Mouse (Mus musculus) lung, embryonic 14.5 days (tissue): ENCODE measurements at regions not wholly inside any gene's neighbourhood (a gene's known extent, or its start where the extent isn't known, plus 50 kb on each side); places are given as distances from the start of the nearest gene placed in this dataset.

Experiments used
- ATAC-seq: fragments of 200-750 bp; cut with Nextera tagmentation; 2 replicates; pipeline ENCODE4 v1.8.0; 2017; ENCODE audit warnings: mild to moderate bottlenecking, moderate TSS enrichment, moderate library complexity; ENCODE audit not compliant: insufficient read depth
- DNase-seq: peaks from one replicate; pipeline ENCODE4 v3.0.0-alpha.2; 2015
- H3K27ac ChIP-seq: fragments of 300-500 bp; sonication (generic); 2 replicates; pipeline ENCODE4 v1.5.1; 2014; ENCODE audit warnings: low read depth, mild to moderate bottlenecking, moderate library complexity
- H3K27me3 ChIP-seq: fragments of 300-500 bp; sonication (generic); 2 replicates; pipeline ENCODE4 v1.6.1; 2014; ENCODE audit warnings: low read length, control low read depth; ENCODE audit not compliant: insufficient read depth
- H3K36me3 ChIP-seq: fragments of 300-500 bp; sonication (generic); 2 replicates; pipeline ENCODE4 v1.6.1; 2014; ENCODE audit warnings: control low read depth; ENCODE audit not compliant: insufficient read depth
- H3K4me1 ChIP-seq: fragments of 300-500 bp; sonication (generic); 2 replicates; pipeline ENCODE4 v1.6.1; 2014; ENCODE audit warnings: antibody characterized with exemption, control low read depth; ENCODE audit not compliant: insufficient read depth
- H3K4me2 ChIP-seq: fragments of 300-500 bp; sonication (generic); 2 replicates; pipeline ENCODE4 v1.6.1; 2014; ENCODE audit warnings: mild to moderate bottlenecking
- H3K4me3 ChIP-seq: fragments of 300-500 bp; sonication (generic); 2 replicates; pipeline ENCODE4 v1.5.1; 2014; ENCODE audit warnings: low read depth, low read length
- H3K9ac ChIP-seq: fragments of 300-500 bp; sonication (generic); 2 replicates; pipeline ENCODE4 v1.6.1; 2014
- H3K9me3 ChIP-seq: fragments of 300-500 bp; sonication (generic); 2 replicates; pipeline ENCODE4 v1.6.1; 2016; ENCODE audit warnings: low read depth, low read length, control low read depth
- CTCF ChIP-seq: IDR thresholded peaks from 2 replicates; pipeline ENCODE4 v1.5.1; 2016; ENCODE audit warnings: antibody characterized with exemption, low read depth
- WGBS: fragments of 180-500 bp; shearing (Covaris S2); extraction: QIAGEN DNeasy Blood & Tissue Kit; methylation state at CpG from one replicate; pipeline ENCODE4 v1.1.7; 2014; 5-methylcytosine and 5-hydroxymethylcytosine counted together

DNA sequence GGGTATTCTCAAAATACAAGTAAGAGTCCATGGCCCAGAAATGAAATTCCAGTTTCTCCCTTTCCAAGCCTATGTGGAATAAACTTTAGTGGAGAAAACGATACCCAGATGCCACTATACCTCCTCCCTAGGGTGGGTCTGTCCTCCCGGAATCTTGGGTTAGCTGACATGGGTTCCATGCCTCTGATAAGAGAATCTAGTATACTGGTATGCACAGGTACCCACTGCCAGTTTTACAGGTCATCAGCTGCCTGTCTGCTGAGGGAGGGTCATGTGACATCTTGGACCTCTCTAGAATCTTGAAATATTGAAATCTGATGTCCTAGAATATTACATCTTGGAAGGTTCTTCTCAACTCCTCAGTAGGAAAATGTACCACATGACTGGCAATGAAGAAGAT is 172.5 kb downstream of the Cd83 start:
- H3K4me2 ChIP-seq, result no peak overlapping the region
- 86% methylated on average over 2 of the region's 2 CpGs for WGBS
- H3K9me3 ChIP-seq, result no peaks in the 10 kb centered on the region
- H3K27me3 ChIP-seq, result no peaks in the 10 kb centered on the region
- no peak for DNase-seq
- H3K36me3 ChIP-seq, result no peaks in the 10 kb centered on the region
- no peak overlapping the region for H3K4me3 ChIP-seq
- TF ChIP-seq CTCF, result no peak
- no peak overlapping the region for H3K27ac ChIP-seq
- ATAC-seq, result no peak
- H3K4me1 ChIP-seq, result no peaks in the 10 kb centered on the region
- H3K9ac ChIP-seq, result no peak overlapping the region

GRCm38 (mm10) chr13:43959121-43959572 is 174.6 kb downstream of the Cd83 start:
- H3K4me1 ChIP-seq, result no peaks in the 10 kb centered on the region
- no peak overlapping the region for H3K27ac ChIP-seq
- 44% methylated on average over 9 of the region's 9 CpGs for WGBS
- no peaks in the 10 kb centered on the region for H3K27me3 ChIP-seq
- no peak overlapping the region for H3K9ac ChIP-seq
- no peaks in the 10 kb centered on the region for H3K36me3 ChIP-seq
- H3K9me3 ChIP-seq, result no peaks in the 10 kb centered on the region
- no peak overlapping the region for H3K4me2 ChIP-seq
- ATAC-seq (no peak), DNase-seq (no peak)
- H3K4me3 ChIP-seq, result no peak overlapping the region
- no peak for TF ChIP-seq CTCF

- Histone ChIP-seq H3K9me3 (no peaks in the 10 kb centered on the region), H3K9ac (no peak overlapping the region), H3K36me3 (no peaks in the 10 kb centered on the region), H3K27ac (no peak overlapping the region), H3K27me3 (no peaks in the 10 kb centered on the region), H3K4me2 (no peak overlapping the region), H3K4me1 (no peaks in the 10 kb centered on the region), H3K4me3 (no peak overlapping the region)
- DNase-seq, result no peak
- ATAC-seq, result no peak
- no peak for TF ChIP-seq CTCF
- 55% methylated on average over 6 of the region's 6 CpGs for WGBS
These were observed 176.6 kb downstream of the Cd83 start for GRCm38 (mm10) chr13:43961047-43961690.

DNA sequence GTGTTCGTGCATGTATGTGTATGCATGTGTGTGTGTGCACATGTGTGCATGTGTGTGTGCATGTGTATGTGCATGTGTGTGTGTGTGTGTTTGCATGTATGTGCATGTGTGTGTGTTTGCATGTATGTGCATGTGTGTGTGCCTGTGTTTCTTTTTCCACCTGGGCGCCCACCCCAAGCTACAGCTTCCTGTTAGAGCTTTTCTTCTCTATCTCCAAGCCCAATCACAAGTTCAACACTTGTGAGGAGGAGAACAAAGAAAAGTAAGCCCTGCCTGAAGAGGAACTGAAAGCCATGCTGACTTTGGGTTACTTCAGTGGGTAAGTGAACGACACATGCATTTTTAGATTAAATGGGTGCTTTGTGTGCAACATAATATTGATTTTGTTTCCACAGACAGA is 177.4 kb downstream of the Cd83 start:
- no peaks in the 10 kb centered on the region for H3K36me3 ChIP-seq
- DNase-seq (peak; percentile 13), ATAC-seq (no peak)
- H3K4me1 ChIP-seq, result no peaks in the 10 kb centered on the region
- no peak for TF ChIP-seq CTCF
- no peak overlapping the region for H3K4me3 ChIP-seq
- H3K9me3 ChIP-seq, result no peaks in the 10 kb centered on the region
- H3K4me2 ChIP-seq, result no peak overlapping the region
- no peak overlapping the region for H3K9ac ChIP-seq
- 73% methylated on average over 3 of the region's 3 CpGs for WGBS
- H3K27me3 ChIP-seq, result no peaks in the 10 kb centered on the region
- H3K27ac ChIP-seq, result no peak overlapping the region

DNA sequence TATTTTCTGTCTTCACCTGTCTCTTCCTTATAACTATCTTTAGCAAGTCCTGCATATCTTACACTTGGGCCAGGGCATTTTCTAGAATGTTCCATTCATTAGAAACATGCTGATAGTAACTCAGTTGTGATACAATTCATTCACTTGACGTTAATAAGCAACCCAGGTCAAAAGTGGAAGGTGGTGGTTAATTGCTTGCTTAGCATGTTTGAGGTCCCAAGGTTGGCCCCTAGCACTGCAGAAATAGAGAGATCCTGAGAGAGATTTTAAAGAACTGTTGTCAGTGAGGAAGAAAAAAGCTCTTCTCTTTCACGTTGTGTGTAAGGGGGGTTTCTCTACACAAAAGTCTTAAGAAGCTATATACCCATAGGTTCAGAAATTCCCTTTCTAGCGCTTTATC is 178.7 kb downstream of the Cd83 start:
- DNase-seq (no peak), ATAC-seq (no peak)
- TF ChIP-seq CTCF, result no peak
- Histone ChIP-seq H3K4me1 (no peaks in the 10 kb centered on the region), H3K36me3 (no peaks in the 10 kb centered on the region), H3K27ac (no peak overlapping the region), H3K9ac (no peak overlapping the region), H3K4me3 (no peak overlapping the region), H3K4me2 (no peak overlapping the region), H3K27me3 (no peaks in the 10 kb centered on the region), H3K9me3 (no peaks in the 10 kb centered on the region)
- whole genome bisulfite sequencing, result 66% methylated on average over 3 of the region's 3 CpGs

- TF ChIP-seq CTCF, result no peak
- no peak overlapping the region for H3K27ac ChIP-seq
- WGBS, result 61% methylated on average over 4 of the region's 4 CpGs
- no peak overlapping the region for H3K4me2 ChIP-seq
- DNase-seq (no peak), ATAC-seq (no peak)
- H3K27me3 ChIP-seq, result no peaks in the 10 kb centered on the region
- H3K36me3 ChIP-seq, result no peaks in the 10 kb centered on the region
- H3K4me1 ChIP-seq, result no peaks in the 10 kb centered on the region
- no peak overlapping the region for H3K4me3 ChIP-seq
- H3K9ac ChIP-seq, result no peak overlapping the region
- H3K9me3 ChIP-seq, result no peaks in the 10 kb centered on the region
These were observed 180.8 kb downstream of the Cd83 start for GRCm38 (mm10) chr13:43965256-43965905.

GRCm38 (mm10) chr13:43967516-43967915 is 182.9 kb downstream of the Cd83 start:
- 65% methylated on average over 5 of the region's 5 CpGs for WGBS

More at GRCm38 (mm10) chr13:43967516-43967915, 182.9 kb downstream of the Cd83 start:
- H3K4me2 ChIP-seq, result no peak overlapping the region
- ATAC-seq (no peak), DNase-seq (no peak)
- no peaks in the 10 kb centered on the region for H3K9me3 ChIP-seq
- H3K4me3 ChIP-seq, result no peak overlapping the region
- no peak overlapping the region for H3K9ac ChIP-seq
- no peak for TF ChIP-seq CTCF
- no peaks in the 10 kb centered on the region for H3K4me1 ChIP-seq
- H3K27ac ChIP-seq, result no peak overlapping the region
- no peaks in the 10 kb centered on the region for H3K27me3 ChIP-seq
- H3K36me3 ChIP-seq, result no peaks in the 10 kb centered on the region
